Mouse (Mus musculus): ENCODE measurements at regions not wholly inside any gene's neighbourhood (a gene's known extent, or its start where the extent isn't known, plus 50 kb on each side); places are given as distances from the start of the nearest gene placed in this dataset.

DNA sequence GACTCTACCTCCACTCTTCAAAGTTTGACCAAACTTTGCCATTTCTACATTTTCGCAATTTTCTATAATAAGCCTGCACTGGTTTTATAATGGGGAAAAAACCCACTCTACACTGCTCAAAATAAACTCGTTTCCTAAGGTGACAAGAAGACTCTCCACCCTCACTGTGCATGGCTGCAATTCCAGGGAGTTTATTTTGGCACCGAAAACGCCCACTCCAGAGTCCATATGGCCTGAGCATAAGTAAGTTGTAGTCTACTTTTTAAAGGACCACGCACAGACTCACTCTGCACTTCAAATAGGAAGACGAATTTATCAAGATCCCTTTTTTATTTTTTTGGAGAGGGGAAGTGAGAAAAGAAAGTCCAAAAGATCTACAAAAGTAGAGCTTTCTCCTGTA is 219.4 kb downstream of the Pdcd6ip start:
- no peak for DNase-seq (ENCODE audit: low read depth)
- no peak for TF ChIP-seq POLR2A (IDR thresholded peaks at IDR 0.05; ENCODE audit: borderline replicate concordance, extremely low read depth, insufficient read depth, insufficient read length, poor library complexity, severe bottlenecking)
- TF ChIP-seq CTCF (IDR thresholded peaks at IDR 0.05; ENCODE audit: borderline replicate concordance, extremely low read depth, insufficient read depth, insufficient read length): no peak

DNA sequence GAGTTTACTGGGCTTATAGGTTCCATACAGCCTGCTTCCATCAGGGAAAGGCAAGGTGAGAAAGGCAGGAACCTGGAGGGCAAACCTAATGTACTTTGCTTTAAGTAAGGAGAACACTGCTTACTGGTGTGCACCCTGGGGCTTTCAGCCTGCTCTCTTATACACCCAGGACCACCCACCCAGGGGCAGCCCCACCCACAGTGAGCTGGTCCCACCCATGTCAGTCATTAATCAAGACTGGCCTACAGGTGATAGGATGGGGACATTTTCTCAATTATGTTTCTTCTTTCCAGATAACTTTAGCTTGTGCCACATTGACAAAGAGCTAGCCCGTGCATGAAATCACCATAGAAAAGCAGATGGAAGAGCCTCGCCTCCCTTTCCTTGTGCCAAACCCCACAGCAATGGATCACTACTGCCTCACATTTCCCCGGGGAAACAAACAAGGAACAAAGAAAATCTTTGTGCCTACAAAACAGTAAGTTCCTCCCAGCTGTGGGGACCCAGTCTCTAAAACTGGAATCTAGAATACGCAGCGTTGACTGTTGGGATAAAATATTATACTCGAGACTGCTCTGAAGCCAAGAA is 221.5 kb downstream of the Pdcd6ip start:
- DNase-seq (ENCODE audit: low read depth): peak; percentile 62
- TF ChIP-seq POLR2A (IDR thresholded peaks at IDR 0.05; ENCODE audit: borderline replicate concordance, extremely low read depth, insufficient read depth, insufficient read length, poor library complexity, severe bottlenecking): no peak
- no peak for TF ChIP-seq CTCF (IDR thresholded peaks at IDR 0.05; ENCODE audit: borderline replicate concordance, extremely low read depth, insufficient read depth, insufficient read length)

DNA sequence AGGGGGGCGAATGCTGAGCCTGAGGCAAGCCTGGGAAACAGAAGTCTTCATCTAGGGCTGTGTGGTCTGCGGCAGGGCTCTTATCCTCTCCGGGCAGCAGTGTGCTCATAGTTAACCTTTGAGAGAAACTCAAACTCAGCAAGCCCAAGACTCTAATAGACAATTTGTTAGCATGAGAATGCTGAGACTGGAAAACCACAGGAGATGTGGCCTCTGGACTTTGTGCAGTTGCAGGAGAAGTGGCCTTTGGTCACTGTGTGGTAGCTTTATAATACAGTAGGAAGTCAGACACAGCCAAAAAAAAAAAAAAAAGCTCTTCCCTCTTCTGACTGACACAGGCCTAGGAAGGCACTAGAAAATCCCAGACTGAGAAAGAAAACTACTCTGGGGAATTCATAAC is 228.2 kb downstream of the Pdcd6ip start:
- no peak for TF ChIP-seq POLR2A (IDR thresholded peaks at IDR 0.05; ENCODE audit: borderline replicate concordance, extremely low read depth, insufficient read depth, insufficient read length, poor library complexity, severe bottlenecking)
- TF ChIP-seq CTCF (IDR thresholded peaks at IDR 0.05; ENCODE audit: borderline replicate concordance, extremely low read depth, insufficient read depth, insufficient read length): no peak

DNA sequence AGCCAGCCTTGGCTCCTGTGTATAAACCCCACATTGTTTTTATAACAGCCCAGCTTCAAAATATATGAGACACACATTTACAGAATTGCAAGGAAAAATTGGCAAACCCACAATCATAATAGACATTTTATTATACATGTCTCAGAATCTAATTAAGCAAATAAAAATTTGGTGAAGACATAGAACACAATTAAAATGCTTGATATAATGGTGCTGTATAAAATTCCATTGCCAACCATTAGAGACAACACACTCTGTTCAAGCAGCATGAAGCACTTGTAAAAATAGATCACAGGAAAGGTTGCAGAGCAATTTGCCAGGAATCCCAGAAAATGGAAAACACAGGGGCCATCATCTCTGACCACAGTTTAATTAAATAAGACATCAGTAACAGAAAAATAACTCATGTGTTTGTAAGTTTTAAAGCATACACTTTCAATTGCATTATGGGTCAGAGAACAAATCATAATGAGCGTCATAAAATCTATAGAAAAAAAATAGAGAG is 229.2 kb downstream of the Pdcd6ip start:
- DNase-seq (ENCODE audit: low read depth): no peak
- TF ChIP-seq CTCF (IDR thresholded peaks at IDR 0.05; ENCODE audit: borderline replicate concordance, extremely low read depth, insufficient read depth, insufficient read length) (no peak), POLR2A (IDR thresholded peaks at IDR 0.05; ENCODE audit: borderline replicate concordance, extremely low read depth, insufficient read depth, insufficient read length, poor library complexity, severe bottlenecking) (no peak)

More for the DNA sequence above, 228.2 kb downstream of the Pdcd6ip start:
- no peak for DNase-seq (ENCODE audit: low read depth)

DNA sequence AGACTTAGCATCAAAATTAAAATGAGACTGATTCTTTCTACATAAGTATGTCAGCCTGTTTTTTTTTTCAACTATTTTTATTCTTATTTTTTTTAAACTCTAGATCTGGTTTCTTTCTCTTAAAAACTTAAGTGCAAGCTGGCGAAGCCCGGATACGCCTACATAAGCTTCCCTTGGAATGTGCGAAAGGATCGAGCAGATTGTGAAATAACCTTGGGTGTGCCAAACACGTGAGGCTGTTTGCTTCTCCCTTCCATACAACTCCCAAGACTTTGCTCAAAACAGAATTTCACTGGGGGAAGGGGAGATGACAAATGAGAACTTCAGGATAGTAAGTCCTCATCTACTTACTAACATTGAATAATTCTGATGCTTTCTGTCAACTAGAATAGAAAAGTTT is 236.3 kb downstream of the Pdcd6ip start:
- DNase-seq (ENCODE audit: low read depth): peak; percentile 47
- TF ChIP-seq CTCF (IDR thresholded peaks at IDR 0.05; ENCODE audit: borderline replicate concordance, extremely low read depth, insufficient read depth, insufficient read length) (no peak), POLR2A (IDR thresholded peaks at IDR 0.05; ENCODE audit: borderline replicate concordance, extremely low read depth, insufficient read depth, insufficient read length, poor library complexity, severe bottlenecking) (no peak)

DNA sequence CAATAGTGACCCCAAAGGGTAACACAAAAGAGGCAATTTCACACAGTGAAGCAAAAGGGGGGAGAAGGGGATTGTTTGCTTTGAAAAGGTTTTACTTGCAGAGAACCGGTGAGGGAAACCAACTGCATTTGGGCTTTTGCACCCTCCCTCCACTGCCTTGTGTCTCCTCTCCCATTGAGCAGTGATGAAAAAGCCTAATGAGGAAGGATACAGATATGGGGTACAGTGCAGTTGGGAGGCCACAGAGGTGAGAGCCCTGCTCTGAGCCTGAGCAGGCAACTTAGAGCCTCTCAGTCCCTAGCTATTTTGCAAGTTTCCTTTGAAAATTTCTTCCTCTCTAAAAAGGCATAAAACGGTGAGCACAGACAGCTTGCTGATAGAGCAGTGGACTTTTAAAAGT is 245.2 kb downstream of the Pdcd6ip start:
- TF ChIP-seq POLR2A (IDR thresholded peaks at IDR 0.05; ENCODE audit: borderline replicate concordance, extremely low read depth, insufficient read depth, insufficient read length, poor library complexity, severe bottlenecking) (no peak), CTCF (IDR thresholded peaks at IDR 0.05; ENCODE audit: borderline replicate concordance, extremely low read depth, insufficient read depth, insufficient read length) (no peak)
- no peak for DNase-seq (ENCODE audit: low read depth)

DNA sequence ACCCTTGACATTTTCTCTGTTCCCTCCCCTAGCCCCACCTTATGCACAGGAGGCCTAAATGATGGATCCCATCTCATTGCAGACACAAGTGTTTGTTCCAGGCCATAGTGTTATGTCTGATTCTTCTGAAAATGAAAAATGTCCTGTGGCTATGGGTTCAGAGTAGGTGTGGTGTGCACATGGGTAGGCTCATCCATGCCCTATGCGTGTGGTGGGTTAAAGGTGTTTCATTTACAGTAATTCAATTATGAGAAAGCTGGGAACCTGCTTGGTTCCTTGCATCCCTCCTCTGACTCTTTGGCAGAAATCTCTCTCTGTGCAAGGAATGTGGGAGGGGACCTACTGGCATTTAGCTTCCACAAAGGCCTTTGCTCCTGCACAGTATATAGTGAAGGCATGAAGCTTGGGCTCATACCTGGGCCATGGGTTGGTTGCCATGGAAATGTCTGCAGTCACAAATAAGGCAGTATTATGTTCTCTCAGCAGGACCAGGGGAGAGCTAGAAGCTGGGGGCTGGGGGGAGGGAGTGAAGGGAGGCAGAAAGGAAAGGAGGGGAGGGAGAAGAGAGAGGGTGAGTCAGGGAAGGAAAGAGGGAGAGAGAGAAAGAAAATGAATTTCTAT is 245.7 kb downstream of the Pdcd6ip start:
- TF ChIP-seq POLR2A (IDR thresholded peaks at IDR 0.05; ENCODE audit: borderline replicate concordance, extremely low read depth, insufficient read depth, insufficient read length, poor library complexity, severe bottlenecking): no peak
- TF ChIP-seq CTCF (IDR thresholded peaks at IDR 0.05; ENCODE audit: borderline replicate concordance, extremely low read depth, insufficient read depth, insufficient read length): no peak
- peak; percentile 90 for DNase-seq (ENCODE audit: low read depth)

DNA sequence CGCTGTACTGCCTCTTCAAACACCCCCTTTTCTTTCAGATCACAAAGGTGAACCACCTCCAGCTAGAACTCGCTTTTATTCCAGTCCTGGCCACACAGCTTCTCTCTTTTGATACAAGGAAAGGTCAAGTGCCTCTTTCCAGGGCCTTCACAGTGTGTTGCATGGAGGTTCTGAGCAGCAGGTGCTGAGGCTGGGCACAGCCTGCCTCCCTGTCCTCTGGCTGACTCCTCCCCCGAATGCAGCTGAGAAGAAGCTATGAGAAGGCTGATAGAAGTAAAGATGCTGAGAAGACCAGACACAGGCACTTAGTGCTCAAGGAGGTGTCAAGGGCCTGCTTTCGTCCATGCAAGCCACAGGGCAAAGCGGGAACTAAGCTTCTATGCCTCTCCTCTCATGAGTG is 248.2 kb downstream of the Pdcd6ip start:
- no peak for TF ChIP-seq CTCF (IDR thresholded peaks at IDR 0.05; ENCODE audit: borderline replicate concordance, extremely low read depth, insufficient read depth, insufficient read length)
- TF ChIP-seq POLR2A (IDR thresholded peaks at IDR 0.05; ENCODE audit: borderline replicate concordance, extremely low read depth, insufficient read depth, insufficient read length, poor library complexity, severe bottlenecking): no peak
- DNase-seq (ENCODE audit: low read depth): no peak

DNA sequence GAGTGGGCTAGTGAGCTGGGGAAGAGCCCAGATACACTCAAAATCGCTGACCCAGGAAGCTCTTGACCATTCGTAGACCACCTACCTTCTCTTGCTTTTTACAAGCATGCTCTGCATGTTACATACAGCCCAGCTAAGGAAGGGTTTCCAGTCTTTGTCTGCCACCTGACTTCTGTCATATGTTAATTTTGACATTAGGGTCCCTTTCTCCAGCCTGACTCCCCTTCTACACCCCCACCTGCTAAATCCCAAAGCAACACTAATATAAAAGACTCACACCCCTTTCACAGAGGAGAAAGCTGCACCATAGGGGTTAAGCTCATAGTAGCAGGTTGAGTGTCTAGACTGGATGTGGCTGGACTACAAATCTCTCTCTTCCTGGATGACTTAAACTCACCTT is 248.8 kb downstream of the Pdcd6ip start:
- no peak for TF ChIP-seq CTCF (IDR thresholded peaks at IDR 0.05; ENCODE audit: borderline replicate concordance, extremely low read depth, insufficient read depth, insufficient read length)
- no peak for TF ChIP-seq POLR2A (IDR thresholded peaks at IDR 0.05; ENCODE audit: borderline replicate concordance, extremely low read depth, insufficient read depth, insufficient read length, poor library complexity, severe bottlenecking)
- DNase-seq (ENCODE audit: low read depth): no peak

DNA sequence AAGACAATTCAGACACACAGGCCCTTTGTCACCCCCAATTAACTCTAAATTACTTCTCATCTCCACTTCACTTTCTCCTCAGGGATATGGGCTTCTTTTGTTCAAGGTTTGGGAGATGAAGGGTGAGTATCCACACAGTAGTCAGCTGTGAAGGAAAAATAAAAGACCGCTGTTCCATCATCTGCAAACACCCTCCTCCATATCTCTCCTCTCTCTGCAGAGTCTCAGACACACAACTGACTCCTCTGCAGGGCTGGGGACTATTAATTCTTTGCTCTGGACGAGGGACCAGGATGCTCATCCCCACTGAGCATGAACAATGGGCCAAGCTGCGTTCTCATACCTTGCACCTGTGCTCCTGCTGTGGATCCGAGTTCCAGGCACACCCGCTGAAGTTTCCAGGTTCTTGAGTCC is 249.3 kb downstream of the Pdcd6ip start:
- no peak for TF ChIP-seq POLR2A (IDR thresholded peaks at IDR 0.05; ENCODE audit: borderline replicate concordance, extremely low read depth, insufficient read depth, insufficient read length, poor library complexity, severe bottlenecking)
- TF ChIP-seq CTCF (IDR thresholded peaks at IDR 0.05; ENCODE audit: borderline replicate concordance, extremely low read depth, insufficient read depth, insufficient read length): no peak
- no peak for DNase-seq (ENCODE audit: low read depth)

DNA sequence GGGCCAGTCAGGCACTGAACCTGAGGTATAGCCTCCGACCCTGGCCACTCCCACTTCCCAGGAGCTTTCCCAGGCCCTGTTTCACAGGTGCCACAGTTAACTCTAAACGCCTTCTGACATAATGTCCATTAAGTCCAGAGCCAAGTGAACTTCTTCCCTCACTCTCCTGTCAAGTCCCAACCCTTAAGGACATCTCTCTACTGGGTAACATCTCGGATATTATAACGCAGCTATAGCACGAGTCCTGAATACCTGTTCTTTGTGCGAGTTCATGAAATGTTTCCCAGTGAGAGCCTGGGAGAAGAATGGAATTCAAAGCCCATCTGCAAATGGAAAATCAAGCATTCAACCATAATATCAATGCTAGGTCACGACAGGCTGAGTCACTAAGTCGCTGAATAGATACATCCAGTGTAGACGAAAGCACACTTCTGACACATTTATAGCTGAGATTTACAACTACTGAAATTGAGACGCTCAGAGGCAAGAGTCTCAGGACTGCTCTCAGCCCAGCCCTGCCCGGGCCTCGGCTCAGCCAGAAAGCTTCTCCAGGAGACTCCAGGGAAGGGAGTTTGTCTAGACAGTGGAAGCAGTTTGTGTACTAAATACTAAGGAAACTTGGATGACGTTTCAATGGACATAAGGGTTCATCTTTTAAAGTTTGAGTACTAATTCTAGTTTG is 250.7 kb downstream of the Pdcd6ip start:
- no peak for TF ChIP-seq CTCF (IDR thresholded peaks at IDR 0.05; ENCODE audit: borderline replicate concordance, extremely low read depth, insufficient read depth, insufficient read length)
- no peak for TF ChIP-seq POLR2A (IDR thresholded peaks at IDR 0.05; ENCODE audit: borderline replicate concordance, extremely low read depth, insufficient read depth, insufficient read length, poor library complexity, severe bottlenecking)
- no peak for DNase-seq (ENCODE audit: low read depth)
